Mouse (Mus musculus): ENCODE data around the gene Qser1. TPM values are rescaled to one million over a fixed set of nuclear protein-coding genes. Genes with fewer than 3 reads are reported as not detected.

Qser1 gene
- polyA plus RNA-seq, 1 experiment from 2014 or later = 6.6 TPM

DNA sequence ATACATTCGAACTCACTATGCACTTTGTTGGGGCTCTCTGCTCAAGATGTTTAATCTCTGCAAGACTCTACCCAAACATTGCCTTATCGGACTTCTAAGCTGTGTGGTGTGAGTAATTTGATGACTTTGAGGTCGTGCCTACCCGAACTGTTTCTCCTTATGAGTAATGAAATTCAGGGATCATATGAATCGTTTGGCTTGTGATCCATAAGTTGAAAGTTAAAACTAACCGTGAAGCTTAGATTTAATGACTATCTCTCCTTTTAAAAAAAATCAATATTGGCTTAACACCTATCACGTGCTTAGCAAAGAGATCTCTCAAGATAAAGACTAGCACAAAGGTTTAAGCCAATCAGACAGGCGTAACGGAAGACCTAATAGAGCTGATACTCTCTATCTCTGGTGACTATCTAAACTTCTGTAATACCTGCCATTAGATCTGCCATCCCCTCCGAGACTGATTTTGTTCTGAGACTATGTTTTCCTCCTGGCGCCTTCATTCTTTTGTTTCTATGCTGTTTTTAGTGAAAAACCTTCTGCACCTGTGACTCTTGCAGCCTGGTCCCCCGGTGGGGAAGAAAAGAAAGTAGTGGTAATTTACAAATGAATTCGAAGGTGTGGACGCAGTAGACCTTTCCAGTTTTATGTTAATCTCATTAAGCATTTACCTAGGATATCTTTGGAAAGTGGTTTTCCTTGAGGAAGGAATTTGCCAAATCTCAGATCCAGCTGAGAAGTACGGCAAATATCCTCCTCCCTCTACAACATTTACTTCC lies 1.2 kb upstream of the Qser1 start:
- Histone ChIP-seq H3K4me2 (peak overlapping the region; percentile 95), H3K4me3 (peak overlapping the region; percentile 99), H3K9ac (peak overlapping the region; percentile 99), H3K27ac (replicated peaks) (peak overlapping the region; percentile 99), H3K36me3 (no peaks in the 10 kb centered on the region), H3K27me3 (replicated peaks) (no peaks in the 10 kb centered on the region), H3K9me3 (no peaks in the 10 kb centered on the region), H3K4me1 (peaks cover 29% of the 10 kb centered on the region)
- no peak for ATAC-seq (ENCODE audit: extremely low read depth, insufficient number of reproducible peaks, low FRiP score, low TSS enrichment)
- 3% methylated on average over 15 of the region's 15 CpGs for WGBS

DNA sequence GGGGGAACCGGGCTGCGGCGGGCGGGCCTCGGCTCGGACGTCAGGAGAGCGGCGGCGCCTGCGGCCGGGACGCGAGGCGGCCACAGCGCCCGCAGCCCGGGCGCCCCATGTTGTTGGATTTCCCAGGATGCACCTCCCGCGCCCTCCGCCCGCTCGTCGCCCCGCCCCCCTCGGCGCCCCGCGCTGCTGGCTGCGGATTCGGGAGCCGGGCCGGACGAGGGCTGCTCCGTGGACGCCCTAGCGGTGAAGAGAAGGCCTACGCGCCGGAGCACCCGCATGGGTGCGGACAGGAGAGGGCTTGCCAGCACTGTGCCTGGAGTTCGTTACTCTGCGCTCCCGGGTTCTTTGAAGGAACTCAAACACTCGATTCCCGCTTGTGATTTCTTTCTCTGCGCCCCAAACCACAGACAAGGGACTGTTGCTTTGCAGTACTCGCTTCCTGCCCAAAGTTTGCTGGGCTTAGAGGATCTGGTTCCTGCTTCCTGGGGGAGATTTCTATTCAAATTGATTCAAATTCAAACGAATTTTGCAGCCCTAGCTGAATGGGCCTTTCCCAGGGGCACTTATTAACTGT lies 393 bp upstream of the Qser1 start:
- Histone ChIP-seq H3K4me3 (peak overlapping the region; percentile 99), H3K4me2 (peak overlapping the region; percentile 95), H3K9ac (peak overlapping the region; percentile 99), H3K9me3 (no peaks in the 10 kb centered on the region), H3K27ac (replicated peaks) (peak overlapping the region; percentile 99), H3K27me3 (replicated peaks) (no peaks in the 10 kb centered on the region), H3K36me3 (no peaks in the 10 kb centered on the region), H3K4me1 (peaks cover 32% of the 10 kb centered on the region)
- ATAC-seq (ENCODE audit: extremely low read depth, insufficient number of reproducible peaks, low FRiP score, low TSS enrichment) = peak; percentile 89
- WGBS = under 1% methylated on average over 34 of the region's 51 CpGs

DNA sequence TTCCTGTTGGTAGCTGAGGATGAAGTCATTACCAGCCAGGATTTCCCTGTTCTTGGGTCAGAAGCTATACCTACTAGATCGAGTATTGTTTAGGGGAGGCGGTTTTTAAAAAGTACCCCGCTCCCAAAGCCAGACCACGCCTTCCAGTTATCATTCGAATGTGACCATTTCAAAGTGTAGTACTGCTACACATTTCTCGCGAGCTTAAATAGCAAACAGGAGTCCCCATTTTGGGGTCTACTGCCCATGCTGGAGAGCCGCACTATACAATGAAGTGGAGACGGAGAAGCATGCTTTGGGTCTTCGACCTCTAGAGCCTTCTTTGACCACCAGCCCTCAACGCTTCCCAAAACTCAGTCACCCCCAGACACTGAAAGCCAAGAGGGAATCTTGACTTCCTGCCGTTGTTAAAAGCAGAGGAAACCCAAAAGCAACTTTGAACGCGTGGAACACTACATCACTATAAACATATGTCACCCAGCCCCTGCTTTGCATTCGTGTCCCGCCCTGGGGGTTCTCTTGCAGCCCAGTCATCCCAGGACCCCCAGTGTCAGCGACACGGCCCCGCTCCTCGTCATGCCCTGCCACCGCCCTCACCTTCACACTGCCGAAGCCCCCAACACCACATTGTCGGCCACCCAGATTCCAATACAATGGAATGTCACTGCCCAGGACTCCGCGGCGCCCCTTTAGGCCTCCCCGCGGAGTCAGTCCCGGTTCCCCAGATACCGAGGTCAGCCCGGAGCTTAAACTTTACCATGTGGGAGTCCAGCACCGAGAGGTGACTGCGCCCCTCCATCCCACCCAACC lies 794 bp downstream of the Qser1 start:
- Histone ChIP-seq H3K4me3 (peak overlapping the region; percentile 99), H3K4me1 (peaks cover 33% of the 10 kb centered on the region), H3K36me3 (no peaks in the 10 kb centered on the region), H3K27ac (replicated peaks) (peak overlapping the region; percentile 99), H3K9ac (peak overlapping the region; percentile 99), H3K4me2 (peak overlapping the region; percentile 95), H3K27me3 (replicated peaks) (no peaks in the 10 kb centered on the region), H3K9me3 (no peaks in the 10 kb centered on the region)
- no peak for ATAC-seq (ENCODE audit: extremely low read depth, insufficient number of reproducible peaks, low FRiP score, low TSS enrichment)
- 0% methylated on average over 33 of the region's 33 CpGs for WGBS

GRCm38 (mm10) chr2:104814181-104814951 lies 2.2 kb downstream of the Qser1 start:
- Histone ChIP-seq H3K4me2 (peak overlapping the region; percentile 95; the same call in 1 of the 2 replicates), H3K9me3 (no peaks in the 10 kb centered on the region), H3K27me3 (replicated peaks) (no peaks in the 10 kb centered on the region), H3K36me3 (peaks cover 11% of the 10 kb centered on the region; the same call in 1 of the 2 replicates), H3K27ac (replicated peaks) (no peak overlapping the region), H3K4me1 (peaks cover 41% of the 10 kb centered on the region), H3K9ac (0 out of 2 replicates have a peak overlapping the region, but pooled peaks have one; percentile 24), H3K4me3 (no peak overlapping the region)
- no peak for ATAC-seq (ENCODE audit: extremely low read depth, insufficient number of reproducible peaks, low FRiP score, low TSS enrichment)
- 67% methylated on average over 5 of the region's 5 CpGs for WGBS

GRCm38 (mm10) chr2:104805435-104805834 lies 11.1 kb downstream of the Qser1 start:
- 78% methylated on average over 1 of the region's 1 CpGs for WGBS
- H3K4me1 ChIP-seq = peaks cover 5% of the 10 kb centered on the region
- no peak overlapping the region for H3K27ac ChIP-seq (replicated peaks)
- no peaks in the 10 kb centered on the region for H3K27me3 ChIP-seq (replicated peaks)
- no peak overlapping the region for H3K4me2 ChIP-seq
- 0 out of 2 replicates have a peak, but pooled peaks cover 3% of the 10 kb centered on the region for H3K9me3 ChIP-seq
- H3K9ac ChIP-seq = no peak overlapping the region
- H3K4me3 ChIP-seq = no peak overlapping the region
- H3K36me3 ChIP-seq = peaks cover 21% of the 10 kb centered on the region
- no peak for ATAC-seq (ENCODE audit: extremely low read depth, insufficient number of reproducible peaks, low FRiP score, low TSS enrichment)

GRCm38 (mm10) chr2:104774763-104775162 lies 41.8 kb downstream of the Qser1 start:
- Histone ChIP-seq H3K27me3 (replicated peaks) (no peaks in the 10 kb centered on the region), H3K36me3 (peaks cover 78% of the 10 kb centered on the region), H3K4me1 (no peaks in the 10 kb centered on the region), H3K4me3 (no peak overlapping the region), H3K9ac (no peak overlapping the region), H3K27ac (replicated peaks) (no peak overlapping the region), H3K9me3 (no peaks in the 10 kb centered on the region), H3K4me2 (no peak overlapping the region)
- 77% methylated on average over 1 of the region's 1 CpGs for WGBS
- ATAC-seq (ENCODE audit: extremely low read depth, insufficient number of reproducible peaks, low FRiP score, low TSS enrichment) = no peak

DNA sequence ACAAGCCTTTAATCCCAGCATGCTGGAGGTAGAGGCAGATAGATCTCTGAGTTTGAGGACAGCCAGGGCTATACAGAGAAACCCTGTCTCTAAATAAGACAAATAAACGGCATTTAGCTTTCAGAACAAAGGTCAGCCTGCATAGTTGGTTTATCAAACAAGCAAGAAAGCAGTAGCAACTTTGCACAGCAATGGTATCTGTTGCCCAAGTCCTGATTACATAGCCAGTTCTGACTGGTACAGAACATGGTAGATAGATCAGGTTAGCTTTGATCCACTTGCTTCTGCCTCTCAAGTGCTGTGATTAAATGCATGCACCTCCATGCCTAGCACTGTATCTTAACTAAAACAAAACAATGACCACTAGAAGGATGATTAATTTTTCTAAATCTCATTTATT lies 47.9 kb downstream of the Qser1 start:
- no peak for ATAC-seq (ENCODE audit: extremely low read depth, insufficient number of reproducible peaks, low FRiP score, low TSS enrichment)
- H3K9me3 ChIP-seq = no peaks in the 10 kb centered on the region
- H3K4me1 ChIP-seq = peaks cover 5% of the 10 kb centered on the region
- H3K27me3 ChIP-seq (replicated peaks) = no peaks in the 10 kb centered on the region
- no peak overlapping the region for H3K9ac ChIP-seq
- WGBS = 97% methylated on average over 1 of the region's 1 CpGs
- H3K4me2 ChIP-seq = no peak overlapping the region
- no peak overlapping the region for H3K27ac ChIP-seq (replicated peaks)
- H3K36me3 ChIP-seq = peaks cover 88% of the 10 kb centered on the region
- H3K4me3 ChIP-seq = no peak overlapping the region

- no peak overlapping the region for H3K4me2 ChIP-seq
- peaks cover 86% of the 10 kb centered on the region for H3K36me3 ChIP-seq
- H3K4me1 ChIP-seq = peaks cover 12% of the 10 kb centered on the region
- no peak overlapping the region for H3K9ac ChIP-seq
- H3K9me3 ChIP-seq = no peaks in the 10 kb centered on the region
- 72% methylated on average over 4 of the region's 4 CpGs for WGBS
- no peaks in the 10 kb centered on the region for H3K27me3 ChIP-seq (replicated peaks)
- no peak overlapping the region for H3K4me3 ChIP-seq
- no peak for ATAC-seq (ENCODE audit: extremely low read depth, insufficient number of reproducible peaks, low FRiP score, low TSS enrichment)
- H3K27ac ChIP-seq (replicated peaks) = no peak overlapping the region
Measured at GRCm38 (mm10) chr2:104764018-104764417, 52.5 kb downstream of the Qser1 start.

DNA sequence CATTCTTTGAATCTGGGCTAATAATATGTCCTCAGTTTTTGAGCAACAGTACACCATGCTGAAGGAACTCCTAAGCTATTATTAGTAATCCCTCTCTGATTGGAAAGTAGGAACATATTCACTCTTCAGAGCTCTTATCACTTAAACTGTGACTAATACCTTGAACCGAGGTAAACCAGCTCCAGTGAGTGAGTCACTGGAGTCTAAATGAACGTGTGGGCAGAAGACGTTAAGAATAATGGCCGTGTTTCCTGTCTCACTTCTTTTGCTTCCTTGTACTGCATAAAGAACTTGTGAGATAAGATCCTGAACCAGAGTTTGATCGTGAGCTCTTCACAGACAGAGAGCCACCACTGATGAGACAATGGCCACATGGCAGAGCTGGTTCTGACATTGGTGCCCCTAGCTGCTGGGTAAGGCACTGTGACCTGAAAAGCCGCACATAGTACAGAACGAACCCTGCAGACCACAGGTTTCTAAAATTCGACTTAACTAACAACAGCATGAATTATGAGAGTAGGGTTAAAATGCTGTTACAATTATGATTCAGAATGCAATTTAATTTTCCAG lies 53.3 kb downstream of the Qser1 start:
- no peak for ATAC-seq (ENCODE audit: extremely low read depth, insufficient number of reproducible peaks, low FRiP score, low TSS enrichment)
- H3K27me3 ChIP-seq (replicated peaks) = no peaks in the 10 kb centered on the region
- H3K36me3 ChIP-seq = peaks cover 84% of the 10 kb centered on the region
- 0 out of 2 replicates have a peak overlapping the region, but pooled peaks have one; percentile 4 for H3K4me2 ChIP-seq
- no peaks in the 10 kb centered on the region for H3K9me3 ChIP-seq
- WGBS = 49% methylated on average over 8 of the region's 8 CpGs
- peaks cover 12% of the 10 kb centered on the region for H3K4me1 ChIP-seq
- H3K27ac ChIP-seq (replicated peaks) = peak overlapping the region; percentile 61
- no peak overlapping the region for H3K9ac ChIP-seq
- no peak overlapping the region for H3K4me3 ChIP-seq

GRCm38 (mm10) chr2:104750611-104751010 lies 65.9 kb downstream of the Qser1 start:
- Histone ChIP-seq H3K27me3 (replicated peaks) (no peaks in the 10 kb centered on the region), H3K9me3 (no peaks in the 10 kb centered on the region), H3K4me3 (no peak overlapping the region), H3K4me1 (no peaks in the 10 kb centered on the region), H3K36me3 (peaks cover 14% of the 10 kb centered on the region; the same call in 1 of the 2 replicates), H3K4me2 (no peak overlapping the region), H3K27ac (replicated peaks) (no peak overlapping the region), H3K9ac (no peak overlapping the region)
- ATAC-seq (ENCODE audit: extremely low read depth, insufficient number of reproducible peaks, low FRiP score, low TSS enrichment) = no peak
- WGBS = 54% methylated on average over 3 of the region's 3 CpGs

All from heart, embryonic 13.5 days (tissue).